Mouse (Mus musculus) bone marrow, adult 2 months (tissue): ENCODE measurements around the gene Ndst2. TPM values are rescaled to one million over a fixed set of nuclear protein-coding genes. Genes with fewer than 3 reads are reported as not detected.
A peak's percentile ranks its signal among the peaks of the same experiment; 100 is the strongest.

Source experiments
- H3K27ac ChIP-seq: fragments of 200-500 bp; 2 replicates; pipeline ENCODE4 v1.5.1; 2012; ENCODE audit warnings: low read depth, mild to moderate bottlenecking, control low read depth, inconsistent platforms, low read length; ENCODE audit not compliant: control insufficient read depth, poor library complexity, insufficient read depth
- H3K4me1 ChIP-seq: fragments of 200-500 bp; 2 replicates; pipeline ENCODE4 v1.6.1; 2011; ENCODE audit warnings: low read length; ENCODE audit not compliant: control insufficient read depth, insufficient read depth
- H3K4me3 ChIP-seq: fragments of 200-500 bp; replicated peaks from 2 replicates; pipeline ENCODE3; 2011; ENCODE audit warnings: mild to moderate bottlenecking, low read depth, low read length, control low read depth; ENCODE audit not compliant: control insufficient read depth
- CTCF ChIP-seq: fragments of 200-500 bp; IDR thresholded peaks from 2 replicates; pipeline ENCODE4 v1.5.1; 2011; ENCODE audit warnings: low read length, control low read depth; ENCODE audit not compliant: control insufficient read depth, insufficient read depth
- POLR2A ChIP-seq: fragments of 200-500 bp; IDR thresholded peaks from 2 replicates; pipeline ENCODE4 v1.6.1; 2011; ENCODE audit warnings: low read depth, mild to moderate bottlenecking, control low read depth, low read length, borderline replicate concordance; ENCODE audit not compliant: control insufficient read depth
- WGBS: fragments of 180-500 bp; shearing (Covaris S2); methylation state at CpG from one replicate; pipeline ENCODE4 v1.1.7; 2018; 5-methylcytosine and 5-hydroxymethylcytosine counted together
- polyA plus RNA-seq: library from polyadenylated mRNA; stranded (reverse); fragments of >200 nt; gene quantifications from 2 replicates; pipeline ENCODE4 v1.2.4, GENCODE M21; 2011; ENCODE audit warnings: low replicate concordance; ENCODE audit not compliant: missing spikeins, insufficient read depth, insufficient read length

Gene Ndst2
- polyA plus RNA-seq, 1 experiment = 50.0 TPM

- H3K4me3 ChIP-seq = no peak overlapping the region
- 89% methylated on average over 4 of the region's 4 CpGs for WGBS
- H3K4me1 ChIP-seq = peaks cover 2% of the 10 kb centered on the region; the same call in 1 of the 2 replicates
- TF ChIP-seq POLR2A (no peak), CTCF (no peak)
- no peak overlapping the region for H3K27ac ChIP-seq
Measured at GRCm38 (mm10) chr14:20677906-20678305, 56.5 kb downstream of the Ndst2 start.

- peak within 1 kb of the TSS; percentile 71 for H3K27ac ChIP-seq
- TF ChIP-seq POLR2A (peak; percentile 63; the same call in 1 of the 2 replicates), CTCF (no peak)
- peak within 1 kb of the TSS; percentile 76 for H3K4me3 ChIP-seq
- 2% methylated on average over 43 of the region's 43 CpGs for WGBS
- H3K4me1 ChIP-seq = no peaks in the 10 kb centered on the region; the same call in 1 of the 2 replicates
Measured at GRCm38 (mm10) chr14:20674064-20674833, 60.1 kb downstream of the Ndst2 start, which contains the start of gene Sec24c. Gene Sec24c (plus strand): TSS chr14:20674308.

GRCm38 (mm10) chr14:20673735-20674063 is 60.7 kb downstream of the Ndst2 start:
- TF ChIP-seq CTCF = no peak
- TF ChIP-seq POLR2A = no peak
- H3K27ac ChIP-seq = no peak overlapping the region
- WGBS = 9% methylated on average over 13 of the region's 13 CpGs
- no peaks in the 10 kb centered on the region; the same call in 1 of the 2 replicates for H3K4me1 ChIP-seq
- peak overlapping the region; percentile 71 for H3K4me3 ChIP-seq

Other genes starting within 250 kb of the Ndst2 start
- 7.6 and 7.7 TPM in 2 replicates for gene Mss51, start 237.7 kb downstream of the Ndst2 start, polyA plus RNA-seq
- 23.8 and 35.0 TPM in 2 replicates for gene Ppp3cb, start 188.0 kb downstream of the Ndst2 start, polyA plus RNA-seq
- 2.2 and 6.4 TPM in 2 replicates for gene Usp54, start 93.5 kb downstream of the Ndst2 start, polyA plus RNA-seq
- gene Myoz1, start 78.0 kb downstream of the Ndst2 start, polyA plus RNA-seq = 4.7 TPM in 1 of 2 replicates, not detected in the other
- 0.70 TPM in 1 of 2 replicates, not detected in the other for gene Synpo2l, start 66.2 kb downstream of the Ndst2 start, polyA plus RNA-seq
- 29.8 and 49.6 TPM in 2 replicates for gene Sec24c, start 60.3 kb downstream of the Ndst2 start, polyA plus RNA-seq
- 3.6 and 5.8 TPM in 2 replicates for gene Fut11, start 39.6 kb downstream of the Ndst2 start, polyA plus RNA-seq
- 44.3 and 106 TPM in 2 replicates for gene Chchd1, start 31.6 kb downstream of the Ndst2 start, polyA plus RNA-seq
- gene Zswim8, start 27.0 kb downstream of the Ndst2 start, polyA plus RNA-seq = 48.8 and 105 TPM in 2 replicates
- 4.8 and 13.8 TPM in 2 replicates for gene Camk2g, start 59.5 kb upstream of the Ndst2 start, polyA plus RNA-seq
- 1.8 and 6.9 TPM in 2 replicates for gene Plau, start 102.1 kb upstream of the Ndst2 start, polyA plus RNA-seq
- gene Vcl, start 194.8 kb upstream of the Ndst2 start, polyA plus RNA-seq = 31.5 and 59.2 TPM in 2 replicates